Mouse (Mus musculus) stomach, postnatal 0 days (tissue): ENCODE data around the gene Cfap58. TPM values are rescaled to one million over a fixed set of nuclear protein-coding genes. Genes with fewer than 3 reads are reported as not detected.

Experiments used
- ATAC-seq: fragments of 200-750 bp; cut with Nextera tagmentation; 2 replicates; pipeline ENCODE4 v1.8.0; 2017; ENCODE audit not compliant: low FRiP score, low TSS enrichment
- DNase-seq: peaks from one replicate; pipeline ENCODE4 v3.0.0-alpha.2; 2016; ENCODE audit warnings: low spot score
- H3K27ac ChIP-seq: fragments of 300-500 bp; sonication (generic); replicated peaks from 2 replicates; pipeline ENCODE4 v1.5.1; 2014; ENCODE audit warnings: mild to moderate bottlenecking, control low read depth
- H3K27me3 ChIP-seq: fragments of 300-500 bp; sonication (generic); 2 replicates; pipeline ENCODE4 v1.6.1; 2014; ENCODE audit warnings: low read length; ENCODE audit not compliant: control insufficient read depth, insufficient read depth
- H3K36me3 ChIP-seq: fragments of 300-500 bp; sonication (generic); 2 replicates; pipeline ENCODE4 v1.6.1; 2014; ENCODE audit warnings: low read length, mixed read lengths; ENCODE audit not compliant: control insufficient read depth, insufficient read depth
- H3K4me1 ChIP-seq: fragments of 300-500 bp; sonication (generic); replicated peaks from 2 replicates; pipeline ENCODE4 v1.6.1; 2014; ENCODE audit warnings: antibody characterized with exemption; ENCODE audit not compliant: control insufficient read depth, insufficient read depth
- H3K4me2 ChIP-seq: fragments of 300-500 bp; sonication (generic); replicated peaks from 2 replicates; pipeline ENCODE4 v1.6.1; 2014; ENCODE audit warnings: low read depth, mild to moderate bottlenecking, control low read depth, moderate library complexity
- H3K4me3 ChIP-seq: fragments of 300-500 bp; sonication (generic); 2 replicates; pipeline ENCODE4 v1.5.1; 2014; ENCODE audit warnings: low read depth, low read length, control low read depth
- H3K9ac ChIP-seq: fragments of 300-500 bp; sonication (generic); 2 replicates; pipeline ENCODE4 v1.6.1; 2014; ENCODE audit warnings: mild to moderate bottlenecking, low read length, control low read depth, mixed read lengths
- H3K9me3 ChIP-seq: fragments of 300-500 bp; sonication (generic); 2 replicates; pipeline ENCODE4 v1.6.1; 2016; ENCODE audit warnings: low read length; ENCODE audit not compliant: control insufficient read depth
- CTCF ChIP-seq: IDR thresholded peaks from 2 replicates; pipeline ENCODE4 v1.5.1; 2016; ENCODE audit warnings: antibody characterized with exemption, low read depth, mild to moderate bottlenecking, moderate library complexity
- EP300 ChIP-seq: optimal IDR thresholded peaks from 2 replicates; pipeline ENCODE3; 2016; ENCODE audit warnings: antibody characterized with exemption
- WGBS: fragments of 180-500 bp; shearing (Covaris S2); extraction: QIAGEN DNeasy Blood & Tissue Kit; methylation state at CpG from one replicate; pipeline ENCODE4 v1.1.7; 2014; 5-methylcytosine and 5-hydroxymethylcytosine counted together
- polyA plus RNA-seq: library from polyadenylated mRNA; unstranded; fragments of >200 nt; fragmentation: Nextera tagmentation; extraction: Ambion mirVana; gene quantifications from 2 replicates; pipeline ENCODE4 v1.2.1, GENCODE M21; 2015

Gene Cfap58
- polyA plus RNA-seq, 1 experiment from 2014 or later = not detected

- Histone ChIP-seq H3K9ac (no peak overlapping the region), H3K4me3 (no peak overlapping the region), H3K27ac (no peak overlapping the region), H3K9me3 (no peaks in the 10 kb centered on the region), H3K36me3 (no peaks in the 10 kb centered on the region), H3K4me2 (no peak overlapping the region), H3K27me3 (no peaks in the 10 kb centered on the region), H3K4me1 (peaks cover 8% of the 10 kb centered on the region)
- DNase-seq (no peak), ATAC-seq (no peak)
- TF ChIP-seq EP300 (no peak), CTCF (no peak)
- 78% methylated on average over 5 of the region's 5 CpGs for WGBS
These were observed 31.9 kb upstream of the Cfap58 start for GRCm38 (mm10) chr19:47905603-47906002.

DNA sequence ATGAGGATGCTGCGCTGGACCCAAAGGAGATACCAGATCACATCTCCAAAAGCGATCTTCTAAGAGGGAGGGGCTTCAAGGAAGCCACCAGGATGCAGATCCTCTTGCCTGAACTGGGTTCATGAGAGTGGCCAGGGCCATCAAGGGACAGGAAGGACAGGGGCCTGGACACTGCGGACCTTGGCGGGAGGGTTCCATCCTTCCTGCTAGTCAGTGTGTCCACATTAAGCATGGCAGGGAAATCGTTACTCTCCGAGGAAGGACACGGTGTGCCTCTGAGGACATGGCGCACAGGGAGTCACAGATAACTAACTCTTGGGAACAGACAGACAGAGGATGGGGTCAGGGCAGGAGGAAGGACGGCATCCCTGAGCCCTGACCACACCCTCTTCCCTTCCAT is 29.9 kb upstream of the Cfap58 start:
- no peak for TF ChIP-seq EP300
- no peak for TF ChIP-seq CTCF
- peaks cover 11% of the 10 kb centered on the region for H3K4me1 ChIP-seq
- 88% methylated on average over 9 of the region's 9 CpGs for WGBS

DNA sequence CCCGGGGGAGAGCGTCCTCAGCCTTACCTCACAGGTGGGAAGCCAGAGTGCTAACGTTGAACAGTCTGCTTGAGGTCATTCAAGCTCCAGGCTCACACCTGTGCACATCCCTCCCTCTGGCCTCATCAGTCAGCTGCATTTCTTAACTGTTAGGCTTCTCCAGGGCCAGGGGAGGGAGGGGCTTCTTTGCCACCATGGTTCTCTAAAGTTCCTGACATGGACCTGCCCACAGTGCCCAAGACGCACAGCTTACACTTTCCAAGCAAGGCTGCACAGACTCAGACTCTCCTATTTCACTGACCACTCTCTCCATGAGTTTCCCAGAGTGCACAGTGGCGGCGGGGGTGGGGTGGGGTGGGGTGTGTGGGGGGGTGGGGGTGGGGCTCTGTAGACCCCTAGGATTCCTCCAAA is 28.5 kb upstream of the Cfap58 start:
- Histone ChIP-seq H3K9ac (peak overlapping the region; percentile 41; the same call in 1 of the 2 replicates), H3K9me3 (no peaks in the 10 kb centered on the region), H3K27ac (no peak overlapping the region), H3K4me1 (peaks cover 11% of the 10 kb centered on the region), H3K4me2 (no peak overlapping the region), H3K4me3 (no peak overlapping the region), H3K27me3 (no peaks in the 10 kb centered on the region), H3K36me3 (no peaks in the 10 kb centered on the region)
- 0 out of 2 replicates have a peak, but pooled peaks have one; percentile 9 for ATAC-seq
- DNase-seq = no peak
- TF ChIP-seq EP300 (no peak), CTCF (no peak)
- WGBS = 33% methylated on average over 6 of the region's 6 CpGs

More for the DNA sequence above, 29.9 kb upstream of the Cfap58 start:
- Histone ChIP-seq H3K9ac (no peak overlapping the region), H3K9me3 (no peaks in the 10 kb centered on the region), H3K27me3 (no peaks in the 10 kb centered on the region), H3K36me3 (no peaks in the 10 kb centered on the region), H3K27ac (no peak overlapping the region), H3K4me3 (no peak overlapping the region), H3K4me2 (no peak overlapping the region)
- DNase-seq (no peak), ATAC-seq (no peak)

- 9% methylated on average over 10 of the region's 10 CpGs for WGBS
- no peaks in the 10 kb centered on the region for H3K36me3 ChIP-seq
These were observed 27.9 kb upstream of the Cfap58 start for GRCm38 (mm10) chr19:47909387-47910116.

GRCm38 (mm10) chr19:47910117-47910618 is 27.3 kb upstream of the Cfap58 start:
- H3K27ac ChIP-seq = no peak overlapping the region; the same call in 1 of the 2 replicates
- no peak for TF ChIP-seq CTCF
- no peak for TF ChIP-seq EP300
- no peaks in the 10 kb centered on the region for H3K36me3 ChIP-seq
- H3K9ac ChIP-seq = no peak overlapping the region
- H3K4me3 ChIP-seq = no peak overlapping the region
- H3K4me1 ChIP-seq = peaks cover 11% of the 10 kb centered on the region
- H3K27me3 ChIP-seq = no peaks in the 10 kb centered on the region
- no peak overlapping the region; the same call in 1 of the 2 replicates for H3K4me2 ChIP-seq
- ATAC-seq (no peak), DNase-seq (no peak)
- no peaks in the 10 kb centered on the region for H3K9me3 ChIP-seq
- WGBS = 47% methylated on average over 3 of the region's 4 CpGs

More at GRCm38 (mm10) chr19:47909387-47910116, 27.9 kb upstream of the Cfap58 start:
- peak overlapping the region; percentile 35; the same call in 1 of the 2 replicates for H3K9ac ChIP-seq
- ATAC-seq = peak; percentile 21; the same call in 1 of the 2 replicates
- H3K4me3 ChIP-seq = no peak overlapping the region
- H3K27ac ChIP-seq = peak overlapping the region; percentile 56; the same call in 1 of the 2 replicates
- peaks cover 11% of the 10 kb centered on the region for H3K4me1 ChIP-seq
- H3K4me2 ChIP-seq = peak overlapping the region; percentile 40
- TF ChIP-seq CTCF (peak; percentile 39; the same call in 1 of the 2 replicates), EP300 (no peak)
- DNase-seq = no peak
- H3K9me3 ChIP-seq = no peaks in the 10 kb centered on the region
- no peaks in the 10 kb centered on the region for H3K27me3 ChIP-seq

GRCm38 (mm10) chr19:47910751-47911150 is 26.7 kb upstream of the Cfap58 start:
- DNase-seq = no peak
- WGBS = 78% methylated on average over 4 of the region's 4 CpGs
- H3K27ac ChIP-seq = no peak overlapping the region
- H3K4me3 ChIP-seq = no peak overlapping the region
- no peak for ATAC-seq
- H3K9me3 ChIP-seq = no peaks in the 10 kb centered on the region
- H3K4me2 ChIP-seq = no peak overlapping the region
- no peaks in the 10 kb centered on the region for H3K27me3 ChIP-seq
- peaks cover 11% of the 10 kb centered on the region for H3K4me1 ChIP-seq
- TF ChIP-seq CTCF = no peak
- no peak overlapping the region for H3K9ac ChIP-seq
- no peaks in the 10 kb centered on the region for H3K36me3 ChIP-seq
